Mouse (Mus musculus): ENCODE data around the gene Ppp1r9a.

DNA sequence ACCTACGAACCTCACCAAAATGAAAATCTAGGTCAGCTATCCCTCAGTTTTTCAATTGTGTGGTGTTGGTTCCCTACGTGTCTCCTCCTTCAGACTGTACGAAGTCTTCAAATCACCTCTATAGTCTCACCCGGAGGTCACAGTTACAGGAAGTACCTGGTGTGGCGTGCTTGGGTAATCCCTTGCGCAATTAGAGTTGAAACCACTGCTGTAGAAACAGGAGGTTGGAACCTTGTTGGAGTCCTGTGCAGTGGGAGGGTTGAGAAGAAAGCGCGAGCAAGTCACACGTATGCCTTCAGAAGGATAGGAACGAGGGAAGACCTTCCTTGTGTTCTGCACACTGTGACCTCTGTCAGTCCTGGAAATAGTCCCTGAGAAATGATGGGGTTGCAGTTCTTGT lies 70.6 kb downstream of the Ppp1r9a start:
- TF ChIP-seq CTCF (IDR thresholded peaks at IDR 0.05; ENCODE audit: low read depth, low read length) (no peak), POLR2A (IDR thresholded peaks at IDR 0.05; ENCODE audit: insufficient read depth, low read length) (no peak)

Data from ES-Bruce4 (cell line).